Mouse (Mus musculus): ENCODE results near the gene Mpv17l2.

Gene Mpv17l2

DNA sequence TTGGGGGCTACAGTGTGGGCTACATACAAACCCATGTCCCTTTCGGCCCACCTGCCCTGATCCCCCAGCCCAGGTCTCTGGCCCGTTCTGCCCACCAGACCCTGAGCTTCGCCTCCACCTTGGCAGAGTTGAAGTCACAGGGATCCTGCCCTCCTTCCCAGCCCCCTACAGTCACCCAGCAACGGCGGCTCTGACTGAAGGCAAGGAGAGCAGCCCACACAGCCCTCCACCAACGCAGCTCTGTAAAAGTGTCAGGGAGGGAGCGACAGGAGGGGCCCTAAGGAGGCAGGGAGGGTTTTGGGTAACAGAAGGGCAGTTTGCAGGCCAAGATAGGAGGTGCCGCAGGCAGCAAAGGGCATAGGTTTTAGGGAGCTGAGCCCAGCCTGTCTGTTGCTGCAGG lies 30.1 kb upstream of the Mpv17l2 start:
- DNase-seq (ENCODE audit: low spot score in 2 of 2), result no peak

GRCm38 (mm10) chr8:70789046-70789445 lies 28.3 kb upstream of the Mpv17l2 start:
- no peak for DNase-seq (ENCODE audit: low spot score in 2 of 2)

DNA sequence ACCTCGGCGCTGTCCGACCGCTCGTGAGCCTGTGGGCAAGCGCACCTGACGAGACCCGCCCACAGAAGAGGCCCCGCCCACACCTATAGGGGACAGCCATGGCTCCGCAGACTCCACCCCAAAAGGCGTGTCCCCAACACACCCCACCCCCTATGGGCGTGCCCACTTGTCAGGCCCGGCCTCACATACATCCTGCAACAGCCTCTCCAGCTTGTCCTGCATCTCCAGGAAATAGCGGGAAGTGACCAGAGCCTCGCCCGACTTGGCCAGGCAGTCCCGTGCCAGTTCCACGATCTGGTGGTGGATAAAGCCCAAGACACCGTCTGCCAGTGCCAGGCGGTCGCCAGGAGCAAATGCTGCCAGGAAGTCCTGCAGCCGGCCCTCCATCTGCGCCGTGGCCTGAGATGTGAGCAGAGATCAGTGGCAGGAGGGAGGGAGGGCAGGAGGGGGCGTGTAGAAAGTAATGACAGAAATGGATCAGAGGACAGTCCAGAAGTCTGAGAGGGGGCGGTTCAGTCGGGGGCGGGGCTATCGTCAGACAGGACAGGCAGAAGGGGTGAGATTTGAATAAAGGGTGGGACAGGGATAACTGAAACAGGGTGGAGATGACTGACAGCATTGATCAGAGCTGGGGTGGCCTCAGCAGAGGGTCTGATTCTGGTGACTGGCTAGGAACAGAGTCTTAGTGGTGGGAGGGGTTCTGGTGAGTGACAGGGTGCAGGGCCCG lies 27.4 kb upstream of the Mpv17l2 start:
- DNase-seq (ENCODE audit: low spot score in 2 of 2), result no peak

GRCm38 (mm10) chr8:70787051-70787445 lies 26.3 kb upstream of the Mpv17l2 start:
- no peak for DNase-seq (ENCODE audit: low spot score in 2 of 2)

DNA sequence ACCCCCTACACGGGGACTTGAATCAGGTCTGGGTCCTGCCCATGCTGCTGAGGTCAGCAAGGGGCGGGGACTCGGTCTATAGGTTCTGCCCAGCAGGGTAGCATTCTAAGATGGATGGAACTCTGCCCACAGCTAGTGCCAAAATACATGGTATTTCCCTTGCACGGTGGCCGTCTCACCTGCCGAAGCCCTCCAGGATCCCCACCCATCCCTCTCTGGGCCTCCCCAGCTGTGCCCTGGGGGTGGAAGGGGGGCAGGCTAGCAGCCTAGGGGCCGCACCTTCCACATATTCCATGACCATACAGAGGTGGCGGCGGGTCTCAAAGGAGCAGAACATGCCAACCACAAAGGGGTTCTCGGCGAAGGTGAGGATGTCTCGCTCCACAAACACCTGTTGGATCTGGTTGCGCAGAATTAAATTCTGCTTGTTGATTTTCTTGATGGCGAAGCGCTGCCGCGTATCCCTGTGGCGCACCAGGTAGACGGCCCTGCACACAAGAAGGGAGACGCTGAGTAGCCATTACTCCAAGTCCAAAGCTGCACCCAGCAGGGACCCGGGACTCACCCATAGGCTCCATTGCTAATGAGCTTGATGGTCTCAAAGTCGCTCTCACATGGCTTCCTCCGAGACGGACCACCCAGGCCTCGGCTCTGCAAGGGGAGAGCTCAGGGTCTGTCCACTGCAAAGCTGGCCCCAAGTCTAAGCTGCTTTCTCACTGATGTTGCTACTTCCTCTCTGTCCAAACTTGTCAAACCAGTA lies 25.7 kb upstream of the Mpv17l2 start:
- DNase-seq (ENCODE audit: low spot score in 2 of 2), result no peak

DNA sequence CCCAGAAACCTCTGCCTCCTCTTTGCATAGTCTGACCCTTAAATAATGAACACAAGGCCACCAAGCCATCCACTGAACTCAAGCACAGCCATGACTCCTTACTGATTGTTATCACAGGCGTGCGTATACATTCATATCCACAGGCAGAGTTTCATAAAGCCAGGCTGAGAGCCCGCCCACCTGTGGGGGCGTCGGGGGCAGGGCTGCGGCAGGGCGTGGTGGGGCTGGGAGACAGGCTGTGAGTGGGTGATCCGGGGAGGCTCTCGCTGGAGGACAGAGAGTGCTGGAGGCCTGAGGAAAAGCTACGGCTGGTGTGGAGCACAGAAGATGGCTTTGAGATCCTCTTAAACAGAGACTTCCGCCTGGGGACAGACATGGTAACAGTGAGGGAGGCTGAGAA lies 19.3 kb upstream of the Mpv17l2 start:
- DNase-seq (ENCODE audit: low spot score in 2 of 2), result no peak

- peak; percentile 97 to 98 for DNase-seq (ENCODE audit: low spot score in 2 of 2)
These were observed 16.0 kb upstream of the Mpv17l2 start, which contains the start of gene Pik3r2 for GRCm38 (mm10) chr8:70776496-70777444. Pik3r2 (minus strand) TSS chr8:70776713.

- no peak for DNase-seq (ENCODE audit: low spot score in 2 of 2)
These were observed 15.2 kb upstream of the Mpv17l2 start for GRCm38 (mm10) chr8:70775851-70776495.

DNA sequence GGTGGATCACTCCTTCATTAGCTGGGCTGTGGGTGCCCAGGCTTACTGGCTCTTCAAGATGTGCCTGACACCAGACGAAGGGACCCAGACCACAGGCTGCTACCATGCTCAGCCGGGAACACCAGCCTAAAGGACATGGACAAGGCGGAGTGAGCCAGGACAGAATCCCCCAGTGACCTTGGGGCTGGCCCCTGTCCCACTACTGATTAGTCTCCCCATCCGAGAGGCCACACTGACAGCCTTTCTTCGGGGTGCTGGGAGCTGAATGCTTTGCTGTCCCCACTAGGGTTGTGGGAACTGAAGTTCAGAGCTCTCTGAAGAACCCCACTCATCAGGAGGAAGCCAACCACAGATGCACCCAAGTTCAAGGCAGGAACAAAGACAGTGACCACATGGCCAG lies 14.5 kb upstream of the Mpv17l2 start:
- DNase-seq (ENCODE audit: low spot score in 2 of 2), result no peak

- no peak for DNase-seq (ENCODE audit: low spot score in 2 of 2)
These were observed 14.0 kb upstream of the Mpv17l2 start for GRCm38 (mm10) chr8:70774740-70775139.

- DNase-seq (ENCODE audit: low spot score in 2 of 2), result no peak
These were observed 13.1 kb upstream of the Mpv17l2 start for GRCm38 (mm10) chr8:70773833-70774232.

- DNase-seq (ENCODE audit: low spot score in 2 of 2), result no peak
These were observed 12.7 kb upstream of the Mpv17l2 start for GRCm38 (mm10) chr8:70773410-70773809.

- no peak for DNase-seq (ENCODE audit: low spot score in 2 of 2)
These were observed 12.1 kb upstream of the Mpv17l2 start for GRCm38 (mm10) chr8:70772890-70773289.

GRCm38 (mm10) chr8:70772075-70772474 lies 11.3 kb upstream of the Mpv17l2 start:
- DNase-seq (ENCODE audit: low spot score in 2 of 2), result no peak

DNA sequence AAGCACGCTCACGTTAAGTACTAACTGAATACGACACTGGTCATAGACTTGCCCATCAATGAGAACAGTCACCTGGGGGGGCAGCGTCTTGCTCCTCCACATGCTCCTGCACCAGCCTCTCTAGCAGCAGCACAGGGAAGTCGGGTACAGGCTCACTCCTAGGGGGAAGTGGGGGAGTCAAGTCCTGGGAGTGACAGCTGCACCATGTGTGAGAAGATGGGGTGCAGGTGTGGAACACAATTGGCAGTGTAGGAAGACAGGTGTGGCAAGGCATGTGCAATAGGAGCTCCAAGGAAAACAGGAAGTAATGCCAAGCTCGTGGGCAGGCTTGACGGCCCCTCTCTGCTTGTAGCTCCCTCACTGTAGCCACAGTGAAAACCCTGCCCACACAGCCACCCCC lies 10.5 kb upstream of the Mpv17l2 start:
- no peak for DNase-seq (ENCODE audit: low spot score in 2 of 2)

DNA sequence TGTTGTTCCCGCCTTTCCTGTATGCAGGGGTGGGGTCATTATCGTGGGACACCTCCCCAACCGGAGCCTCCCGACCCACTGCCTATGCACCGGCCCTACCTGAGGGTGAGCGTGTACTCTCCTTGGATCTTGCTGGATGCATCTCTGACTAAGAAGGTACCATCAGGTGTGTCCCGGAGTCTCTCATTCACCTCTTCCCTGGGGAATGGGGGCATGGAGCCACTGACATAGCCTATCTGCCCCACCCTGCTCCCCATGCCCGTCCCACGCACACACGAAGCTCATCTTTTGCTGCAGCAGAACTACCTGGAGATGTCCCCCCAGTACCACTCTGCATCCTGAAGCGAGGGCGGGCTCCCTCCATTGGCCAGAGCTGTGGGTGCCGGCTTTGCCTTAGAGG lies 10.0 kb upstream of the Mpv17l2 start:
- DNase-seq (ENCODE audit: low spot score in 2 of 2), result no peak

DNA sequence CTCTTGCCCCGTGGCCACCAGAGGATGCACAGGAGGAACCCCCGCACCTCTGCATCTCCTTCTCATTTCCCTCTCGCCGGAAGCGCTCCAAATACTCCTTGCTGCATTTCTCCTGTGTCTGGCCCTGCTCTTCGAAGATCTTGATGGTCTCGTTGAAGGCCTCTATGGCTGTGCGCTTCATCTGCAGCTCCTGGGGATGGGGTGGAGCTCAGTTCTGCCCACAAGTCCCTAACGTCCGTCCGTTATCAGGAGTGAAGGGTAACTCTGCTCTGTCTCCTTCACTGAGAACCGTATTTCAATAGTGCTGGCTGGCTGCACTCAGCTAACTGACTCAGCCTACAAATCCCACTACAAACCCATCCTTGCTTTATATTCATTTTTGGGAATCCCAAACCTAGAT lies 9.1 kb upstream of the Mpv17l2 start:
- DNase-seq (ENCODE audit: low spot score in 2 of 2), result no peak

DNA sequence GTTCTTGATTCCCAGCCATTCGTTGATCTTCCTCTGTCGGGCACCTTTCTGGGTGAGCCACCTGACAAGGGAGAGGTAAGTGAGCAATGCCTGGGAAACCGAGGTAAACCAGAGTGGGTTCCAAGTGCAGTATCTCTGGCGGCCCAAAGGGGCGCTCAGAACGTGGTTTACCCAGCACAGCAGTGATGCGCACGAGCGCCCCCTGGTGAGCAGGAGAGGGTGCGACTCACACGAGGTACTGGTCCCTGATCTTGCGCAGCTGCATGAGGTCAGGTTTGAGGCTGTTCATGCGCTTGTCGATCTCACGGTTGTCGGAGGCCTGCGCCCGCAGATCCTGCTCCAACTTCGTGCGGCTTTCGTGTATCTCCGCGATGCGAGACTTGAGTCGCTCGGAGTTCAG lies 8.6 kb upstream of the Mpv17l2 start:
- peak; percentile 98 to 99 for DNase-seq (ENCODE audit: low spot score in 2 of 2)

DNA sequence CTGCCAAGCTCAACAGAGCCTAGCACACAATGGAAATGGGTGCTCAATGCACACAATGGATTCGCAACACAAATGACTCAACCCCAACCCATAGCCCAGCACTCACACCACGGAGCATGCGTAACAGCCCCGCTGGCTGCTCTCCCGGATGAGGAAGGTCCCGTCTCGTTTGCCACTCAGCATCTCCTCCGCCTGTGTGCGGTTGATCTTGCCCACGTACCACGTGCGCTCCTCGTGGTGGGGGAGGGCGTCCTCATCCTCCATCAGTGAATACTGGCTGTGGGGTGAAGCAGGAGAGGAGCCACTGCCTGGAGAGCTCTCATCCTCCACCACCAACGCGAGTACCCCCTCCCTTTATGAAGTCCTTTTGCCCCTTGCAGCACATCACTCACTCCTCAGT lies 8.2 kb upstream of the Mpv17l2 start:
- DNase-seq (ENCODE audit: low spot score in 2 of 2), result no peak

DNA sequence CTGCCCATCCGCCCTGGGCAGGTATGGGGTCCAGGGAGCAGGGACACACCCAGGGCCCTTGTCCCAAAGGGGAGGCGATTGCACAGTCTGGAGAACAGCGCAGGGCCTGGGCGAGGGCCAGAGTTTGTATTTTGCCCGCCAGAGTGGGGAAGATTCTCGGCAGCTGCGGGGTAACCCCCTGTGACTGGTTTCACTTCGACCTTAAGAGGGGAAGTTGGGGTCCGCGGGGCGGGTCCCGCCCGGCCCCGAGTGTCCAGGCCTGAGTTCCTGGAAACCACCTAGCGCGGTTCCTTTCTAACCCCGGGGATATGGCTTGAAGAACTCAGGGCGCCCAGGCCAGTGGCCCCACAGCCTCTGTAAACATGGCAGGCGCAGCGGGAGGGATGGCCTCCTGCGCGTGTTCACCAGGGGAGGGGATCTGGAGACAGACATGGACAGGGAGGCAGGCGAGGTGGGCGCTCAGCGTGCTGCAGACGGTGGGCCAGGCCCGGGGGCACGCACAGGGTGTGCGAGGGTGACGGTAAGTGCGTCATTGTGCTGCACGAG lies 7.6 kb upstream of the Mpv17l2 start:
- peak in 1 of 2 experiments; percentile 75 for DNase-seq (ENCODE audit: low spot score in 2 of 2)

DNA sequence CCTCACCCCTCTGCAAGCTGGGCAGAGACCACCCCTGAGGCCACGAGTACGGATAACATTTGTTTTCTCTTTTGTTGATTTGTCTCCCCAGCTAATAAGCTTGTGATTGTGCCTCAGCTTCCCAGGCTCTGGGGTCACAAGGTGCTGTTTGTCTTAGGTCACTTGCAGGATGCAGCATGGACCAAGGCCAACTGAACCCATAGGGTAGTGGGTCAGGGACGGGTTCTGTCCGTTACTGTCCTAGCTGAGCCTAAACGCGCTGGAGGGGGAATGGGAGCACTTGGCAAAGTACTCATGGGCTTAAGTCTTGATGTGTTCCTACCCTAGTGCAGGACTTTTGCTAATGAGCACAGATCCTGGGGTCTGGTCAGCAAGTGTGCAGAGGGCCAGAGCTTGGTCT lies 6.8 kb upstream of the Mpv17l2 start:
- no peak for DNase-seq (ENCODE audit: low spot score in 2 of 2)

All from spleen, postnatal 10 days (tissue).